Mouse (Mus musculus): ENCODE measurements around the gene Wdr82. TPM values are rescaled to one million over a fixed set of nuclear protein-coding genes. Genes with fewer than 3 reads are reported as not detected.

Gene Wdr82
- polyA plus RNA-seq, 1 experiment from 2014 or later, result 31.3 TPM

- H3K9ac ChIP-seq (replicated peaks), result peak overlapping the region; percentile 37; the same call in 1 of the 2 replicates
- H3K9me3 ChIP-seq, result no peaks in the 10 kb centered on the region
- H3K27ac ChIP-seq, result no peak overlapping the region
- H3K4me1 ChIP-seq (replicated peaks), result peaks cover 28% of the 10 kb centered on the region
- ATAC-seq (ENCODE audit: insufficient number of reproducible peaks, insufficient read depth, low FRiP score, low TSS enrichment, low read depth), result no peak
- peaks cover 38% of the 10 kb centered on the region for H3K36me3 ChIP-seq
- peak overlapping the region; percentile 67 for H3K4me2 ChIP-seq
- H3K4me3 ChIP-seq (replicated peaks), result peak overlapping the region; percentile 73
- 89% methylated on average over 9 of the region's 9 CpGs for WGBS
- H3K27me3 ChIP-seq, result no peaks in the 10 kb centered on the region
These were observed 27.0 kb downstream of the Wdr82 start for GRCm38 (mm10) chr9:106197732-106198131.

GRCm38 (mm10) chr9:106198962-106199458, 28.3 kb downstream of the Wdr82 start:
- WGBS, result under 1% methylated on average over 47 of the region's 51 CpGs
- Histone ChIP-seq H3K4me3 (replicated peaks) (peak overlapping the region; percentile 73), H3K27ac (0 out of 2 replicates have a peak overlapping the region, but pooled peaks have one; percentile 41), H3K9me3 (no peaks in the 10 kb centered on the region), H3K27me3 (no peaks in the 10 kb centered on the region), H3K36me3 (peaks cover 27% of the 10 kb centered on the region), H3K9ac (replicated peaks) (peak overlapping the region; percentile 79), H3K4me2 (peak overlapping the region; percentile 67), H3K4me1 (replicated peaks) (peaks cover 34% of the 10 kb centered on the region)
- peak; percentile 48 for ATAC-seq (ENCODE audit: insufficient number of reproducible peaks, insufficient read depth, low FRiP score, low TSS enrichment, low read depth)

GRCm38 (mm10) chr9:106199535-106200272, 29.0 kb downstream of the Wdr82 start, which contains the start of gene Ppm1m:
TSS of gene Ppm1m (minus strand) at chr9:106199746.
- Histone ChIP-seq H3K4me1 (replicated peaks) (peaks cover 38% of the 10 kb centered on the region), H3K36me3 (peaks cover 20% of the 10 kb centered on the region), H3K9me3 (no peaks in the 10 kb centered on the region), H3K27me3 (no peaks in the 10 kb centered on the region), H3K9ac (replicated peaks) (peak within 1 kb of the TSS; percentile 79), H3K4me3 (replicated peaks) (peak within 1 kb of the TSS; percentile 73), H3K27ac (0 out of 2 replicates have a peak within 1 kb of the TSS, but pooled peaks have one; percentile 41), H3K4me2 (peak within 1 kb of the TSS; percentile 67)
- ATAC-seq (ENCODE audit: insufficient number of reproducible peaks, insufficient read depth, low FRiP score, low TSS enrichment, low read depth), result peak; percentile 1; the same call in 1 of the 2 replicates
- 45% methylated on average over 18 of the region's 18 CpGs for WGBS

- peak overlapping the region; percentile 62; the same call in 1 of the 2 replicates for H3K27ac ChIP-seq
- 78% methylated on average over 3 of the region's 3 CpGs for WGBS
These were observed 31.2 kb downstream of the Wdr82 start for GRCm38 (mm10) chr9:106201895-106202294.

GRCm38 (mm10) chr9:106202819-106203636, 32.3 kb downstream of the Wdr82 start, which contains the start of gene Twf2:
TSS of gene Twf2 (plus strand) at chr9:106203108.
- Histone ChIP-seq H3K27ac (peak within 1 kb of the TSS; percentile 62; the same call in 1 of the 2 replicates), H3K4me2 (peak within 1 kb of the TSS; percentile 54), H3K36me3 (peaks cover 11% of the 10 kb centered on the region), H3K4me3 (replicated peaks) (peak within 1 kb of the TSS; percentile 57), H3K4me1 (replicated peaks) (peaks cover 27% of the 10 kb centered on the region), H3K27me3 (no peaks in the 10 kb centered on the region), H3K9ac (replicated peaks) (peak within 1 kb of the TSS; percentile 70), H3K9me3 (no peaks in the 10 kb centered on the region)
- 1% methylated on average over 61 of the region's 61 CpGs for WGBS
- peak; percentile 76 for ATAC-seq (ENCODE audit: insufficient number of reproducible peaks, insufficient read depth, low FRiP score, low TSS enrichment, low read depth)

More at GRCm38 (mm10) chr9:106201895-106202294, 31.2 kb downstream of the Wdr82 start:
- Histone ChIP-seq H3K4me3 (replicated peaks) (peak overlapping the region; percentile 57; the same call in 1 of the 2 replicates), H3K9me3 (no peaks in the 10 kb centered on the region), H3K4me2 (peak overlapping the region; percentile 54), H3K36me3 (peaks cover 3% of the 10 kb centered on the region; the same call in 1 of the 2 replicates), H3K9ac (replicated peaks) (no peak overlapping the region), H3K27me3 (no peaks in the 10 kb centered on the region), H3K4me1 (replicated peaks) (peaks cover 38% of the 10 kb centered on the region)
- no peak for ATAC-seq (ENCODE audit: insufficient number of reproducible peaks, insufficient read depth, low FRiP score, low TSS enrichment, low read depth)

- no peak overlapping the region for H3K27ac ChIP-seq
- 74% methylated on average over 7 of the region's 7 CpGs for WGBS
These were observed 33.5 kb downstream of the Wdr82 start for GRCm38 (mm10) chr9:106203990-106204851.

GRCm38 (mm10) chr9:106205713-106206290, 35.1 kb downstream of the Wdr82 start:
- WGBS, result 76% methylated on average over 7 of the region's 7 CpGs
- no peaks in the 10 kb centered on the region for H3K9me3 ChIP-seq

More at GRCm38 (mm10) chr9:106203990-106204851, 33.5 kb downstream of the Wdr82 start:
- Histone ChIP-seq H3K4me3 (replicated peaks) (peak overlapping the region; percentile 57), H3K9ac (replicated peaks) (peak overlapping the region; percentile 31; the same call in 1 of the 2 replicates), H3K36me3 (peaks cover 21% of the 10 kb centered on the region), H3K4me1 (replicated peaks) (peaks cover 21% of the 10 kb centered on the region), H3K9me3 (no peaks in the 10 kb centered on the region), H3K27me3 (no peaks in the 10 kb centered on the region), H3K4me2 (peak overlapping the region; percentile 54)
- ATAC-seq (ENCODE audit: insufficient number of reproducible peaks, insufficient read depth, low FRiP score, low TSS enrichment, low read depth), result no peak

GRCm38 (mm10) chr9:106206515-106206914, 35.8 kb downstream of the Wdr82 start:
- no peak overlapping the region for H3K4me3 ChIP-seq (replicated peaks)
- no peak overlapping the region for H3K27ac ChIP-seq
- 90% methylated on average over 2 of the region's 2 CpGs for WGBS
- H3K36me3 ChIP-seq, result peaks cover 31% of the 10 kb centered on the region
- H3K4me1 ChIP-seq (replicated peaks), result peaks cover 21% of the 10 kb centered on the region
- H3K4me2 ChIP-seq, result no peak overlapping the region
- no peak overlapping the region for H3K9ac ChIP-seq (replicated peaks)
- ATAC-seq (ENCODE audit: insufficient number of reproducible peaks, insufficient read depth, low FRiP score, low TSS enrichment, low read depth), result no peak
- H3K9me3 ChIP-seq, result no peaks in the 10 kb centered on the region
- H3K27me3 ChIP-seq, result no peaks in the 10 kb centered on the region

More at GRCm38 (mm10) chr9:106205713-106206290, 35.1 kb downstream of the Wdr82 start:
- Histone ChIP-seq H3K36me3 (peaks cover 31% of the 10 kb centered on the region), H3K27me3 (no peaks in the 10 kb centered on the region), H3K27ac (no peak overlapping the region), H3K4me2 (no peak overlapping the region), H3K4me1 (replicated peaks) (peaks cover 16% of the 10 kb centered on the region), H3K4me3 (replicated peaks) (no peak overlapping the region), H3K9ac (replicated peaks) (no peak overlapping the region)
- no peak for ATAC-seq (ENCODE audit: insufficient number of reproducible peaks, insufficient read depth, low FRiP score, low TSS enrichment, low read depth)

GRCm38 (mm10) chr9:106208181-106208580, 37.5 kb downstream of the Wdr82 start:
- H3K9ac ChIP-seq (replicated peaks), result no peak overlapping the region
- H3K27ac ChIP-seq, result no peak overlapping the region
- peaks cover 24% of the 10 kb centered on the region for H3K4me1 ChIP-seq (replicated peaks)
- no peak overlapping the region for H3K4me2 ChIP-seq
- H3K9me3 ChIP-seq, result no peaks in the 10 kb centered on the region
- peaks cover 42% of the 10 kb centered on the region for H3K36me3 ChIP-seq
- H3K27me3 ChIP-seq, result no peaks in the 10 kb centered on the region
- 70% methylated on average over 5 of the region's 5 CpGs for WGBS
- no peak overlapping the region for H3K4me3 ChIP-seq (replicated peaks)
- no peak for ATAC-seq (ENCODE audit: insufficient number of reproducible peaks, insufficient read depth, low FRiP score, low TSS enrichment, low read depth)

- H3K36me3 ChIP-seq, result peaks cover 59% of the 10 kb centered on the region
- no peak overlapping the region for H3K9ac ChIP-seq (replicated peaks)
- H3K4me2 ChIP-seq, result no peak overlapping the region
- H3K27me3 ChIP-seq, result no peaks in the 10 kb centered on the region
- H3K27ac ChIP-seq, result no peak overlapping the region
- H3K4me3 ChIP-seq (replicated peaks), result no peak overlapping the region
- no peaks in the 10 kb centered on the region for H3K9me3 ChIP-seq
- WGBS, result 90% methylated on average over 4 of the region's 4 CpGs
- H3K4me1 ChIP-seq (replicated peaks), result peaks cover 14% of the 10 kb centered on the region
- ATAC-seq (ENCODE audit: insufficient number of reproducible peaks, insufficient read depth, low FRiP score, low TSS enrichment, low read depth), result no peak
These were observed 39.2 kb downstream of the Wdr82 start for GRCm38 (mm10) chr9:106209954-106210353.
